Mouse (Mus musculus) ovary, postnatal 36 days (tissue): ENCODE data around the gene Fam83d.
"Not testable (repeated sequence)": the region's sequence is repeated elsewhere in the genome, so short reads cannot be mapped to it uniquely, and the experiment has no call there.

Experiments used
- DNase-seq: peaks from one replicate; pipeline ENCODE4 v3.0.0; 2022; ENCODE audit warnings: low spot score, mixed read lengths

Gene Fam83d

DNA sequence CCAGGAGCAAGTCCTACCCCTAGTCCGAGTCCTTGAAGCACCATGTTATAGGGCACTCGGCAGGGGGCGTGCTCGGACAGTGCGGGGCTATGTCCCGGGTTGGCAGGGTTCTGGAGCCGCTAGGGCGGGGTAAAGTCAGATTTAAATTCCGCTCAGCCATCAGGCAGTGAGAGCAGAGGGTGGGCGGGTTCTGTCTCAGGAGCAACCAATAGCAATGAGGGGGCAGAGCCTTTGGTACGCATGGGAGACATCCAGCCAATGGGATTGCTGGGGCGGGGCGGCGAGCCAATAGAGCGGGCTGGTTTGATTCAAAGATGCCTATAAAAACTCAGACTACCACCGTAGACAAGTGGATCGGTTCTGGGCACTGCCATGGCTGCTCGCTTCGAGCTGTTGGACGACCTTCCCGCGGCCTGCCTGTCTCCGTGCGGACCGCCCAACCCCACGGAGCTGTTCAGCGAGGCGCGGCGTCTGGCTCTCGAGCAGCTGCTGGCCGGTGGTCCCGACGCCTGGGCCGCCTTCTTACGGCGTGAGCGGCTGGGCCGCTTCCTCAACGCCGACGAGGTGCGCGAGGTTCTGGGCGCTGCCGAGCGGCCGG, at the start of gene Fam83d:
Gene Fam83d, plus strand, starts transcription at position 352 of the 598 bp plus-strand sequence.
- peak; percentile 93 for DNase-seq

DNA sequence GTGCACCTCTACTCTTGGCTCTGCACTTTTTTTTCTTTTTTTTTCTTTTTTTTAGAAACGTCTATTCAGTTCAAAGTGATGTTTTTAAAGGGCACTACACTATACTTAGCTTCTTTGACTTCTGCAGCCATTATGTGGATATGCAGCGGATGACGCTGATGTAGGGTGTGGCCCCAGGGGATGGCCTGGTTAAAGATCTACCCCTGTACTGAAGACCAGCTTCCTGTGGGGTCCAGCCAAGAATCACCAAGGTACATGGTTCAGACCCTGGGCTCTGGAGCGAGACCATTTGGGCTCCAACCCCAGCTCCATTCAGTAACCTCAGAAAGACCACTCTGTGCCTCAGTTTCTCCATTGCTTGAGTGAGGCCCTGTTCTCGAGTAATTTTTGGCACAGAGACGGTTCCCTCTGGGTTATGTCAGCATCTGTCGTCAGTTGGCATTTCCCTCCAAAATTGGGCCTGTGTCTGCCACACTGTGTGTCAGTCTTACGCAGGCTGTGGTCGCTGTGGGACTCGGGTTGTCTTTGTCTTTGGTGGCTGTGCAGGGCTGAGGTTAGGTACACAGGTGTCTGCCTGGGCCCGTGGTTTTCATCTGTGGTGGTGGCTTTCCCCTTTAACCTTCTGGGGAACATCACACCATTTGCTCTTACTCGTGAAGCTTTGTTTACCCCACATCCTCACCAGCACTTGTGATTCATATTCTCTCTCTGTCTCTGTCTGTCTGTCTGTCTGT, 48.9 kb upstream of the Fam83d start:
- no peak for DNase-seq

DNA sequence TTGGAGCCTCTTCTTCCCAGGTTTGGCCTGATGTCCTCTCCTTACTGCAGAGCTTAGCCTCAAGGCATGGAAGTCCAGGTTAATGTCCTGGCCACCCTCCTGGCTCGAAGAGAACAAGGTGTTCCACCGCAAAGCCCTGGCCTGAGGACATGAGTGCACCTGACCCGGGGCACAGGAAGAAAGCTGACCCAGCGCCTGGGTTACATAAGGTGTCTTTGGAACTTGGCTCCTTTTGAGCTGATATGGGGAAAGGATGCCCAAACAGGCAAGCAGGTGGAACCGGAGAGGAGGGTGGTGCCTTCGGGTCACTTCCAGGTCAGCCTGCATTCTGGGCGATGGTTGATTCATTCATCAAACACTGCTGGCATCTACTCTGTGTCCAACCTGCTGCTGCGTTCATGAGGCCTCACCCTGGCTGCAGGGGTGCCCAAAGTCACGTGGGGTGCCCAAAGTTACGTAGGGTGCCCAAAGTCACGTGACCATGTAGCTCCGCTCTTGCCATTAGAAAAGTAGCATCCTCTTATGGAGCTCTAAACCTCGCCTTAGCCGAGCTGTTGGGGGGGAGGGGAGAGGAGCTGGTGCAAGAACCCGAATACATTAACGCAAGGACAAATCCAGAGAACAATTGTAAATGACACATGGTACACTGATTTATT, 47.0 kb upstream of the Fam83d start:
- no peak for DNase-seq

DNA sequence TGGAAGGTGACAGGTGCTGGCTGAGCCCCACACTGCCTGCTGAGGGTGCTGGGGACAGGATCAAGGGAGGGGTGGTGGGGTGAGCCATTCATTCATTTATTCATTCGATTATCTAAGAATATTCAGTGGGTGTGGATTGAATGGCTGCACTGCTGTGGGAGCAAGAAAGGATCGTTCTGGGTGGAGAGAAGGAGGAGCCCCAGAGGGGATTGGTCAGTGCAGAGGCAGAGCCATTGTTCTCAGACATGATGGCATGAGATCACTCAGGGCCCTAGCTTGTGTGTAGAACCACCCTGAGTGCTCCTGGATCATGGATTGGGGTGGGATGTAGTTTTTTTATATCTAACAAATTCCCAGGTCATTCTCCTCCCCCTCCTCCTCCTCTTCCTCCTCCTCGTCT, 46.4 kb upstream of the Fam83d start:
- DNase-seq: no peak

DNA sequence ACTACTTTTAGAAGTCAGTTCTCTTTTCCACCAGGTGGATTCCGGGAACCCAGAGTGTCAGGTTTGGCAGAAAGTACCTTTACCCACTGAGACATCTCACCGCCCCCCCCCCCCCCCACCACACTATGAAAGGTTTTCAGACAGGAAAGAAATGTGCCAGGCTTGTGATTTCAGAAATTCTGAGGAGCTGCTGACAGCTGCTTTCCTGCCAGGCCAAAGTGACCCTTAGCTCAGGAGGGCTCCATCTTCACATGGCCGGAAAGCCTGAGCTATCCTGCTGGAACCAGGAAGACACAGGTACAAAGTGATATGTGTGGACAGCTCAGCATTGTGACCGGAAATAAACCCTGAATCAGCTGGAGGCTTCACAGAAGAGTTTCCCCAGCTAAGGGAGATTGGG, 45.8 kb upstream of the Fam83d start:
- DNase-seq: no peak

DNA sequence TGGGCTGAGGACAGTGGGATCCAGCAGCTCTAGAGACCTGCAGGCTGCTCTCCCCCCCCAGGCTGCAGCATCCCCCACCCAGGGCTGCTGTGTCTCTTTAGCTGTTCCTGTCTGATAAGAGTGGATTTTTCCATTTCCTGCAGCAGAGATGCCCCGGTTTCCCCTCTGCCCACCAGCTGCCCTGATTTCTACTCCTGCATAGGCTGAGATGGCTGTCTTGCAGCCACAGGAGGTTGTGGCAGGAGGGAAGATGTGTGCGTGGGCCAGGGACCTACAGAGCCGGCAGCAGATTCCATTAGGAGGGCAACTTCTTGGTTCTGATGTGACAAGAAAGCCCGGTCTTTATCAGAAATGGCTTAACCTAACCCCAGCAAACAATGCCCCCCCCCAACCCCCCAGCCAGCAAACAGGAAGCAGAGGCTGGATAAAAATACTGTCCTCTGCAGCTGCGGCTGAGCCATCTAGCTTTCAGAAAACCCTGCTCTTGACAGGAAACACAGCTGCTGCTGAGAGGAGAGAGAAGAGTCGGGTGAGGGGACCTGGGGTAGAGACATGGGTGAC, 44.8 kb upstream of the Fam83d start:
- no peak for DNase-seq

DNA sequence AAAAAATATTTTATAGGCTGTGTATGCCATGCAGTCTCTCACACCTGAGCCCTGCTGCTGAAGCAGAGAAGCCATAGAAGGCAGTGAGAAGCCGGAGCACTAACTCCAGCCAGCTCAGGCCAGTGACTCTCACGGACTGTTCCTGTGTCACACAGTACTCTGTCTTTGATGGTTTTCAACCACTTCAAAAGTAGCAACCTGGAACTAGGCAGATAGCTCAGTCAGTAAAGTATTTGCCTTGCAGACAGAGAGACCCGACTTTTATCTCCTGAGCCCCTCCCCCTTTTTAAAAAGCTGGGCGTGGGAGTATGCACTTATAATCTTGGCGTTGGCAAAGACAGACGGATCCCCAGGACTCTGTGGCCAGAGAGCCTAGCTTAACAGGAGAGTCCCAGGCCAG, 44.1 kb upstream of the Fam83d start:
- no peak for DNase-seq

DNA sequence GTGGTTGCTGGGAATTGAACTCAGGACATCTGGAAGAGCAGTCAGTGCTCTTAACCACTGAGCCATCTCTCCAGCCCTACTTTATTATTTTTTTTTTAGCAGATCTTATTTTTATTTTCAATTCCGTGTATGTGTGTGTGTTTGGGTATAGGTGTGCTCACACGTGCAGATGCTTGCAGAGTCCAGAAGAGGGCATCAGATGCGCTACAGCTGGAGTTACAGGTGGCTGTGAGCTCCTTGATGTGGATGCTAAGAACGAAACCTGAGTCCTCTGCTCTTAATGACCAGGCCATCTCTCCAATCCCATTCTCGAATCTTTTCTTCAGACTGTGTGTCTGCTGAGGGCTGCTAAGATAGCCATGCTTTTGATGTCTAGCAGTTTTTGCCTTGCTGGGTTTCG, 41.6 kb upstream of the Fam83d start:
- no peak for DNase-seq

DNA sequence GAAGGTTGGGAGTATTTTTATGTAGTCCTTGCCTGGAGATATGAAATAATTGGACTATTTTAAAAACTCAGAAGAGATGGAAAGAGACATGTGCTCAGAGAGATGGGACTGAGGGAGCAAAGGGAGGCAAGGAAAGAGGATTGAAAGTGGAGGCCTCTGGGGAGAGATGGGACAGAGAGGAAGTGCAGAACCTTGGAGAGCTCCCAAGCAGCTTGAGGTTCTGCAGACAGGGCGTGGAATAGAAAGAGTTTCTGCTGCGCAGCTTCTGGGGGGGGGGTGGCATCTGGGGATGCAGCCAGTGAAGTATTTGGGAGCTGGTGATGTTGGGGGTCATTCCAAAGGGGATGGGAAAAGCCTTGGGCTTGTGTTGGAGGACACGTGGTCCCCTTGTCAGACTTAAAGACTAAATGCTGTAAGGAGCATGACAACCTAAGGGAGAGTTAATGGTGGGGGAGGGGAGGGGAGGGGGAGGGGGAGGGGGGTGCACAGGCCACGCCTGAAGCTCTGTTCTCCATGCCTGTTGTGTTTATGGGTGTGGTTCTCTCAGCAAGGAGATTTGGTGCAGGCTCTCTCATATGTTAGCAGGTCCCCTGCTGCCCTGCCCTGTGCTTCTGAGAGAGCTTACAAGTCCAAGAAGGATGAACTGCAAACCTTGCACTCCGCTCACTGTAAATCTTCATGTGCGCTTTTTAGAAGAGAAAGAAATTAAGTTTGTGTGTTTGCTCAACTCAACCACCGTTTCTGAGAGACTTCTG, 39.7 kb upstream of the Fam83d start:
- DNase-seq: no peak

DNA sequence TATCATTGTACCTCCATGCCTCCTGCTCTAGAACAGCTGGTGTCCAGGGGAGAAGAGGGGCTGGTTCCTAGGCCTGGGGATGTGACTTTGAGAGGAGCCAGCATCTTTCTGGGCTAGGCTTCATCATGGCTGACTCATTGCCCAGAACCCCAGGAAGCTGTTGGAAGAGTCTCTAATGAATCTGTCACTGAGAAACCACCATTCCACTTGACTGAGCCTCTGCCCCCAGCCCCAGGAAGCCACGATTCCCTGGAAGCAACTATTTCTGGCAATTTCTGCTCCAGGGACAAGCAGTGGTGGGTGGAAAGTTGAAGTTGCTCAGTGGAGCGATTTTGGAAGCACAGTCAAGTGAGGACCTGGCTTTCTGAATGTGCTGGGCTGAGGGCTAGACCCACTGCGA, 37.0 kb upstream of the Fam83d start:
- no peak for DNase-seq

DNA sequence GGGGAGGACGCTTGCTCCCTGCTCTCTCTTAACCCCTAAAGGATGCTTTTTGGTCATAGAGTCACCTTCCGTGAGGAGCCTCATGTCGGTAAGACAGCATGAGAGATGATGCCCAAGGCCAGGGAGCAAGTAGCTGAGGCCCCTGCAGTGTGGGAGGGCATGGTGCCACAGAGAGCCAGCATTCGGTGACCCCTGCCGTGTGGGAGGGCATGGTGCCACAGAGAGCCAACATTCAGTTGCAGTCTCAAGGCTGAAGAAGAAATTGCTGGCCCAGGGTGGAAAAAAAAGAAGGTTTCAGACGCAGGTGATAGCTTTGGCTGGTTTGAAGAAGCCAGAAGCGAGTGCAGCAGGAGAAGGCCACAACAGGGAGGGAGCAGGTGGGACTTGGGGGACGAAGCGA, 35.4 kb upstream of the Fam83d start:
- no peak for DNase-seq

DNA sequence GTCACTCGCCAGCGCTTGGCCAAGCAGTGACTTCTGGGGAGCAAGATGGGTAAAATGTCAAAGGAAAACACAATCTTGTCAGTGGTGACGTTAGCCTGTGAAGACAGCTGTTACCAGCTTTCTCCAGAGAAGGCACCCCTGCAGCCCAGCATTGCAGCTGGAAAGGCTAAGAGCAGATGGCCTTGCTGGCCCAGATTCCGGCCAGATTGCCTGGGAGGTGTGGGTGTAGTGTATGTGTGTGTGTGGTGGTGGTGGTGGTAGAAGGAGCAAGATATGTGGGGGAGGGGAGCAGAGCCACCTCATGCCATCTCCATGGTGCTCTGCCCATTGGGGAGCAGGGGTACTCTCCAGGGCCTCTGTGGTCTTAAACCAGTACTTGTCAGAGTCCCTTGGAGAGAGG, 34.8 kb upstream of the Fam83d start:
- no peak for DNase-seq

DNA sequence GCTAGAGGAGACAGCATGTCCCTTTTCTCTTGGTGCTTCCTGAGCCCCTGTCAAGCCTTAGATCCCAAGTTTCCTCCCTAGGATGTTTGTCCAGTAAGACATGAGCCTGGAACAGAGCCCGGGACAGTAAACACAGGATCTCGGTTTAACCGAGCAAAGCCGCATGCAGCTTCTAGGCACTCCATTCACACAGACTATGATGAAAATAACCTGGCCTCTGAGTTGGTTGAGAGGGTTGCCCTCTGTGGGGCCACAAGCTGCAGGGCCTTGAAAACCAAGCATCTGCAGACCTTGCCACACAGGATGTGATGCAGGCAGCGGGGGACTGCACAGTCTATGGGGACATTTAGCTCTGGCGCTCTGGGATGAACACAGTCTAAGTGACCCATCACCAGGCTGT, 34.0 kb upstream of the Fam83d start:
- DNase-seq: no peak

DNA sequence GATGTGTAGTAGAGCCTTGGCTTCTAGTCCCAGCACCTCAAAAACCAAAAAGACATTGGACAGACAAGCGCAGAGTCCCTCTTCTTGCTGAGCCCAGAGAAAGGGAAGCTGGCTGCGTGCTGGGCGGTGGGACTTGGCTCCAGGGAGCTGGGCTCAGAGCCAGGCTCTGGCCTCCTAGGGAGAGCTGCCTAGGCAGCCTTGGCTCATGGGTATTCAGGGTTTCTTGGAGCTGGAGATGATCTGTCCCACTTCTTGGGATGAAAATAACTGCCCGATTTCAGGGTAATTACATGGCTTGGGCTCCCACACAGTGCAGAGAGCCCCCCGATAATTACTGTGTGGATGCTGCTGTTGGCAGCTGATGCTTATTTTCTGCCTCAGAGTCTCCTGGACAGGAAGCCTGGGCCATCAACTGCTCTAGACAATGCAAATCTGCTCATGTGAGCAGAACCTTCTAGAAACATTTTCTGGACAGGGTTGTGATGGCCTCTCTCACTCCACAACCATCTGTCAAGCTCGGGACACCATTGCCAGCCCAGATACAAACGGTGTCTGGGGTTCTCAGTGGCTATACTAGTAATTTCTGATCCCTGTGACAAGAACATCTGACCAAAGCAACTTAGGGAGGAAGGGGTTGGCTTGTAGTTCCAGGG, 33.3 kb upstream of the Fam83d start:
- DNase-seq: peak; percentile 62

DNA sequence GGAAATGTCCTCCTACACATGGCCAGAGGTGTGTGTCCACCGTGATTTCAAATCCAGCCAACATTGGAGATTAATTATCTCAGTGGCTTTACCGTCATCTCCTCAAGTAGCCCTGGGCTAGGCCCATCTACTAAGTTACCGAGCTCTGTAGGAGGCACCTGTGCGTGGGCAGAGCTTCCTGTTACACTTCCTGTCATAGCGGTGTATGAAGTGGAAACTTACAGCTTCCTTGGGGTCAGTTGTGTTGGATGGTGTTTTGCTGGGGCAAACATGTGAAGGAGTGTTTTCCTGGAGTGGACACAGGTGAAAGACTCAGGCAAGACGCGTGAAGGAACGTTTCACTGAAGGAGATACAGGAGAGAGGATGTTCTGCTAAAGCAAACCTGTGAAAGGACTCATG, 32.6 kb upstream of the Fam83d start:
- no peak for DNase-seq

DNA sequence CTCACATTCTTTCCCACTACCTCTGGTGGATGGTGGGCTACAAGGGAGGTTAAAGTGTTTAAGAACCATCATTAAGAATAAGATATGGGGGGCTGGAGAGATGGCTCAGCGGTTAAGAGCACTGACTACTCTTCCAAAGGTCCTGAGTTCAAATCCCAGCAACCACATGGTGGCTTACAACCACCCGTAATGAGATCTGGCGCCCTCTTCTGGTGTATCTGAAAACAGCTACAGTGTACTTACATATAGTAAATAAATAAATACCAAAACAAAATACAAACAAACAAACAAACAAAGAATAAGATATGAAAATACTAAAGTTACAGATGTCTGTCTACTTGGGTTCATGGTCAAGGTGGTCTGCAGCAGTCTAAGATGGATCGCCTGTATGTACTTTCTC, 31.6 kb upstream of the Fam83d start:
- DNase-seq: not testable (repeated sequence)

DNA sequence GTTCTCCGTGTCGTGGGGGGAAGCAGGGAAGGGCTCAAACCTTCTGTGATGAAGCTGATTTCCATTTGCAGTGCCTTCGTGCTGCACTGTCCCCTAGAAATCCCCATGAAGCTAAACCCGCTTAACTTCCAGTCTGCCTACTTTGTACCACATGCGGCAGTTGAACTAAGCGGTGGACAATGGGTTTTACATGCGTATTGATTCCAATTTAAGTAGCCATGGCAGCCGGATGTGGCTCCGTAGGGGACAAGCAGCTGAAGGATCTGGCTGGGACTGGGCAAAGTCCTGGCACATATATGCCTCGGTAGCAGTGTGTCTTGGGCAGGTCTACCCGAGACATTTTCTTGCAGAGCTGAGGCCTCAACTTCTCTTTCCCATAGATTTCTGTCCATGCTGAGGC, 29.3 kb upstream of the Fam83d start:
- no peak for DNase-seq

DNA sequence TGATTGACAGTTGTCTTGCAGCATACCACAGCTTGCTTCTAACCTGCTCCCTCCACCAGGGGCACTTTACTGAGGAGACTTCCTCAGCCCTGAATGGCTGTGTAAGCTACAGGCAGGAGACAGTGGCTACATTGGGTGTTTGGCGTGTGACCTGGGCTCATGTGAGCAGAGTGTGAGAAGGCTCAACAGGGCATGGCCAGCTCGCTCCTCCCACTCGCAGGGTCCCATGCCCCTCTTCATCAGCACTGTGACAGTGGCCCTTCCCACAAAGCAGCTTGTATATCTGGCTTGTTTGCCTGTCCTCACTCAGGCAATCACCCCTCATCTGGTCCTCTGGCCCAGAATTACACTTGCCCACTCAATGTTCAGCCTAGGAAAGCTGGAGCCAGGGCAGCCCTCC, 28.8 kb upstream of the Fam83d start:
- DNase-seq: no peak

DNA sequence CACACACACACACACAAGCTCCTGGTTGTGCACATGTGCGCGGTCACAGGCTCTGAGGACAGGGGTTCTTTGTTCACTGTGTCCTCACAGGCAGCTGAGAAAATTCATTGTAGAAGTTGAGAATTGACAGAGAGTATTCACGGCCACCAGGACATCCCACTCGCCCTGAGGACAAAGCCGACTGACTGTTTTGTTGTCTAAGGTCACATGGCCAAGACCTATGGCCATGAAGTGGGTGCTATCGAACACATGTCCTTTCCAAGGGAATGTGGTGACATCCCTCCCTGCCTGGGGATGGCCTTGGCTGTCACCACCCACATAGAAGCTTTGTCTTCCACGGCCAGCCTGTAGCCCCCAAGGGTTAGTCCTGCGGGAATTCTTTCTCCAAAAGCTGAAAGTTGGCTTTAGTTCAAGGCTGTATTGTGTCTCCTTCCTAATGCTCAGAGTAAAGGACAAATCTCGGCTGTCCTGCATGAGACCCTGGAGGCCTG, 26.8 kb upstream of the Fam83d start:
- DNase-seq: peak; percentile 68

DNA sequence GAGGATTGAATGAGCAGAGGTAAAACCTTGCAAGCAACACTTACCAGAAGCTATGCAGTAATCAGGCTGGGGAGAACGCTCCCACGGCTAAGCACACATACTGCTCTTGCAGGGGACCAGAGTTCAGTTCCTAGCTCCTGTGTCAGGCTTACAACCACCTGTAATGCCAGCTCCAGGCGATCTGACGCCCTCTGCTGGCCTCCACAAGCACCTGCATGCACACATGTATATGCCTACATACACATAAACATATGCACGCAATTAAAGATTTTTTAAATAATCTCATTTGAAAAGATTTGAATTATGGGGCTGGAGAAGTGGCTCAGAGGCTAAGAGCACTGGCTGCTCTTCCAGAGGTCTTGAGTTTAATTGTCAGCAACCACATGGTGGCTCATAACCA, 25.5 kb upstream of the Fam83d start:
- no peak for DNase-seq

DNA sequence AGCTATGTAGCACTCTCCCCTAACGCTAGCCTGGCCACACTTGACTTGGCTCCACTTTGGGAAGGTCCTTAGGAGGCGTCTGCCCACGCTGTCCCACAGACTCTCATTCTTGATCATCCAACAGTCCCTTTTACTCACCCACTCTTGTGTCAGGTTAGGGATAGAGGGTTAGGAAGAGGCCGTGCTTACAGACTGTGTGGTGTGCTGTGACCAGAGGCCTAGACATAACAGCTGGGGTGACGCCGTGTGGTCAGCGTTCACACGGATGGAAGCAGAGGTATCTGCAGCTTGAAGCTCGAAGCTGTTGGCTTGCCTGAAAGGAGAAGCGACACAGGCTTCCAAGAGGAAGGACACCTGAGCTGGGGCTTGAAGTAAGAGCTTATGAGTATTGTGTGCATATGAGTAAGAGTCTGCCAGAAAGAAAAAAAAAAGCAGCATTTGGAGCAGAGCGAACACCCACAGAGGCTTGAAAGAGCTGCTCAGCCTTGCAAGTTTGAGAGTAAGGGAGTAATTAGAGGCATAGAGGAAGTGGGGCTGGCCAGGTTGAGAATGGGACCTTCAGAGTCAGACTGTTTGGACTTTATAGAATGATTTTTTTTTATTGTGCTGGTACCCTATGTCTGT, 24.3 kb upstream of the Fam83d start:
- no peak for DNase-seq
